Mouse (Mus musculus) hindbrain, embryonic 14.5 days (tissue): ENCODE data around the gene Rxra. TPM values are rescaled to one million over a fixed set of nuclear protein-coding genes. Genes with fewer than 3 reads are reported as not detected.

ENCODE experiments used
- ATAC-seq: fragments of 200-750 bp; cut with Nextera tagmentation; 2 replicates; pipeline ENCODE4 v1.8.0; 2017; ENCODE audit warnings: moderate number of reproducible peaks, mild to moderate bottlenecking, moderate TSS enrichment, moderate library complexity; ENCODE audit not compliant: low FRiP score
- DNase-seq: peaks from one replicate; pipeline ENCODE4 v3.0.0-alpha.2; 2015; ENCODE audit warnings: low spot score
- H3K27ac ChIP-seq: fragments of 300-500 bp; sonication (generic); 2 replicates; pipeline ENCODE4 v1.5.1; 2014; ENCODE audit warnings: mild to moderate bottlenecking, moderate library complexity
- H3K27me3 ChIP-seq: fragments of 300-500 bp; sonication (generic); 2 replicates; pipeline ENCODE4 v1.6.1; 2014; ENCODE audit warnings: mild to moderate bottlenecking, low read length, mixed read lengths; ENCODE audit not compliant: control insufficient read depth, insufficient read depth
- H3K36me3 ChIP-seq: fragments of 300-500 bp; sonication (generic); replicated peaks from 2 replicates; pipeline ENCODE4 v1.6.1; 2014; ENCODE audit not compliant: control insufficient read depth, insufficient read depth
- H3K4me1 ChIP-seq: fragments of 300-500 bp; sonication (generic); replicated peaks from 2 replicates; pipeline ENCODE4 v1.6.1; 2014; ENCODE audit warnings: antibody characterized with exemption, low read length, mixed read lengths; ENCODE audit not compliant: control insufficient read depth, insufficient read depth
- H3K4me2 ChIP-seq: fragments of 300-500 bp; sonication (generic); replicated peaks from 2 replicates; pipeline ENCODE4 v1.6.1; 2014; ENCODE audit warnings: mild to moderate bottlenecking, moderate library complexity
- H3K4me3 ChIP-seq: fragments of 300-500 bp; sonication (generic); replicated peaks from 2 replicates; pipeline ENCODE4 v1.5.1; 2014; ENCODE audit warnings: mild to moderate bottlenecking, low read length
- H3K9ac ChIP-seq: fragments of 300-500 bp; sonication (generic); 2 replicates; pipeline ENCODE4 v1.6.1; 2014
- H3K9me3 ChIP-seq: fragments of 300-500 bp; sonication (generic); 2 replicates; pipeline ENCODE4 v1.6.1; 2016; ENCODE audit warnings: low read length; ENCODE audit not compliant: control insufficient read depth
- WGBS: fragments of 180-500 bp; shearing (Covaris S2); extraction: QIAGEN DNeasy Blood & Tissue Kit; methylation state at CpG from one replicate; pipeline ENCODE4 v1.1.7; 2014; 5-methylcytosine and 5-hydroxymethylcytosine counted together
- polyA plus RNA-seq: library from polyadenylated mRNA; unstranded; fragments of >200 nt; fragmentation: Nextera tagmentation; extraction: Ambion mirVana; gene quantifications from 2 replicates; pipeline ENCODE4 v1.2.1, GENCODE M21; 2014

Gene Rxra
- 2.4 and 2.7 TPM in 2 replicates for polyA plus RNA-seq

DNA sequence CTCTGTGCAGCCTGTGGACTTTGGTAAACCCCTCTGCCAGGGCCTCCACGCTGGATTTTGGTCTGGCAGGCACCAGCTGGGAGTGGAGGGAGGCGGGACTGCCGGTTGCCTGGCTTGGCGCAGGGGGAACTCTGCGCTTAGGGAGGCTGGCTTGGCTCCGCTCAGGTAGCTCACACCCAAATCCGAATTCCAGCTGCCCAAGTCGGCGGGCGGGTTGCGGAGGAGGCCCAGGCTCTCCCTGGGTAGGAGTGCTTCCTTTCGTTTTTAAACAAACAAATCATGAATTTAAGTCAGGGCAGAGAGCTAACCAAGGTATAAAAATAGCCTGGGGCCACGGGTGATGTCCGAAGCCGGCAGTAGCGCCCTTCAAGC, at the start of gene Rxra:
Rxra (plus strand) TSS at position 335 of the 372 bp plus-strand sequence.
- Histone ChIP-seq H3K4me1 (peaks cover 49% of the 10 kb centered on the region), H3K36me3 (no peaks in the 10 kb centered on the region), H3K4me3 (peak within 1 kb of the TSS; percentile 78), H3K27ac (peak within 1 kb of the TSS; percentile 83), H3K9me3 (no peaks in the 10 kb centered on the region), H3K9ac (peak within 1 kb of the TSS; percentile 85), H3K4me2 (peak within 1 kb of the TSS; percentile 93), H3K27me3 (no peaks in the 10 kb centered on the region)
- WGBS = 3% methylated on average over 16 of the region's 16 CpGs
- no peak for ATAC-seq
- DNase-seq = no peak

DNA sequence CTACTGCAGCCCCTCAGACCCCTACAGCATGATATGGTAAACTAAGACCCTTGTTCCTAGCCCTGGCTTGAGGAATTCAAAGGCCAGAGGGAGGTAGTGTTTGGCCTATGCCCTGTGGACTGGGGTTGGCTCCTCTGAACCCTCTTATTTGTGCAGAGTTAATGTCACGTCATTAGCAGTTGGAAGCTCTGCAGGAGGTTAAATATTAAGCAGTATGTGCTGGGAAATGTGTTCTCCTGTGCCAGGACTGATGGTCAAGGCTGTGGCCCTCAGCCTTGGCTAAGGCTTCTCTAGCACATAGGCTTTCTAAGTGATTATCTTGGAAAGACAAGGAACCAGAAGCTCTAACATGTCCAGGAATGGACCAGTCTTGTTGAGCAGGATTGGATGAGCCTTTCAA, 49.6 kb upstream of the Rxra start:
- Histone ChIP-seq H3K36me3 (no peaks in the 10 kb centered on the region), H3K4me3 (no peak overlapping the region), H3K4me2 (no peak overlapping the region), H3K9me3 (no peaks in the 10 kb centered on the region), H3K27ac (no peak overlapping the region), H3K4me1 (no peaks in the 10 kb centered on the region), H3K9ac (no peak overlapping the region), H3K27me3 (no peaks in the 10 kb centered on the region)
- 56% methylated on average over 1 of the region's 1 CpGs for WGBS
- ATAC-seq (no peak), DNase-seq (no peak)

DNA sequence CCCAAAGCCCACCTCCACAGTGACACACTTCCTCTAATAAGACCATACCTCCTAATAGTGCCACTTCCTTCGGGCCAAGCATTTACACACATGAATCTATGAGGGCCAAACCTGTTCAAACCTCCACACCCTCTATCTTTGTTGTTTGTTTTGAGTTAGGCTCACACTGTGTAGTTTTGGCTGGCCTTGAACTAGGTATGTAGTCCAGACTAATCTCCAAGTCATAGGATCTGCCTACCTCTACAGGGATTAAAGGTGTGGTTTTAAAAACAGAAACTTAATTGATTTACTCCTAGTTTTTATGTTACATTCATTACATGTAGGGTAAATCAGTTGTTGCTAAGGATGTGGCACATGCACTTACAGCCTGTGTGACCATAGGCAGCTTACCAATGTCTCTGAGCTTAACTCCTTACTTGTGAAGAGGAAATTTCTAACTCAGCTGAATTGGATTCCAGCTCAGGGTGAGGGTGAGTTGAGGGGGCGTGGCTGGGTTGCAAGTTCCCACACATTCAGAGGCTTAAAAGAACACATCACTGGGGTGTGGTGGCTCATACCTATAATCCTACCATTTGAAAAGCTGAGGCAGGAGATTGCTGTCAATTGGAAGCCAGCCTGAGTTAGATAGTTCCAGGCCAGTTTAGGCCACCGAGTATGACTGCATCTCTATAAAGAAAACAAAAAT, 45.5 kb upstream of the Rxra start:
- Histone ChIP-seq H3K27me3 (no peaks in the 10 kb centered on the region), H3K9ac (no peak overlapping the region), H3K9me3 (no peaks in the 10 kb centered on the region), H3K4me1 (no peaks in the 10 kb centered on the region), H3K4me2 (no peak overlapping the region), H3K27ac (no peak overlapping the region), H3K36me3 (no peaks in the 10 kb centered on the region), H3K4me3 (no peak overlapping the region)
- DNase-seq (no peak), ATAC-seq (no peak)
- WGBS = 92% methylated on average over 3 of the region's 3 CpGs

DNA sequence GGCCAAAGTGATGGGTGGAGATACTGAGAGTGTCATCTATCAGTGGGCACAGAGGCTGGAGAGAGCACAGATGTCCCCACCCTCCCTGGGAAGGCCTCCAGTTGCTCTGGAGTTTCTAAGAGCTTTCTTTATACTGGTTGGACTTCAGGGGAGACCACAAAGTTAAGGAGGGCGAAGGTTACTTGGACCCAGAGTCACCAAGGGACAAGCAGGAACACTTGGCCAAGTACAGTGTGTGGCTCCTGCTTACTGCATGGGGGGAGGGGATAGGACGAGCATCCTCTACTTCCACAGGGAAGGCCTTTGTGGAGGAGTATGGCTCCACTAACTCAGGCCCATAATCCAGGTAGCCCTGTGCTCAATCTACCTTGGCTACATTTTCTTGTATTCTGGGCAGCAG, 42.8 kb upstream of the Rxra start:
- Histone ChIP-seq H3K27ac (no peak overlapping the region), H3K9me3 (no peaks in the 10 kb centered on the region), H3K9ac (no peak overlapping the region), H3K4me3 (no peak overlapping the region), H3K27me3 (no peaks in the 10 kb centered on the region), H3K4me2 (no peak overlapping the region), H3K4me1 (no peaks in the 10 kb centered on the region), H3K36me3 (no peaks in the 10 kb centered on the region)
- WGBS = 93% methylated on average over 2 of the region's 2 CpGs
- no peak for ATAC-seq
- no peak for DNase-seq

DNA sequence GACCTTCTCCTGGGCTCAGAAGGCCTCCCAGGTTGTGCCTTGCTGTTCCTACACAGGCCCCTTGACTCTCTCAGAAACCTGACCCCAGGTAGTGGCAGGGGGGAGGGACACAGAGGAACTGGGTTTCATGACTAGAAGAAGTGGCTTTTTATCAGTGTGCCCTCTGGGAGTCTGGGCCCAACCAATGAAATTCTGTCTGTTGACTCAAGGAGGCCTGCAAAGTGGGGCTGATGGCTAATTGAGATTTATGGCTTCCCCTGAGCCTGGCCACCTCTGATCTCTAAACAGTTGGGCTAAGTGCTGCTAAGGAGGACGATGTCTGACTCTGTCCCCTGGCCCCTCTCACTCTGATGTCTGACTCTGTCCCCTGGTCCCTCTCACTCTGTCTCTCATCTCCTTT, 42.2 kb upstream of the Rxra start:
- H3K9ac ChIP-seq = no peak overlapping the region
- H3K27me3 ChIP-seq = no peaks in the 10 kb centered on the region
- no peaks in the 10 kb centered on the region for H3K4me1 ChIP-seq
- no peak overlapping the region for H3K4me2 ChIP-seq
- DNase-seq (no peak), ATAC-seq (no peak)
- WGBS = 54% methylated on average over 1 of the region's 1 CpGs
- no peak overlapping the region for H3K4me3 ChIP-seq
- no peaks in the 10 kb centered on the region for H3K36me3 ChIP-seq
- H3K27ac ChIP-seq = no peak overlapping the region
- H3K9me3 ChIP-seq = no peaks in the 10 kb centered on the region

DNA sequence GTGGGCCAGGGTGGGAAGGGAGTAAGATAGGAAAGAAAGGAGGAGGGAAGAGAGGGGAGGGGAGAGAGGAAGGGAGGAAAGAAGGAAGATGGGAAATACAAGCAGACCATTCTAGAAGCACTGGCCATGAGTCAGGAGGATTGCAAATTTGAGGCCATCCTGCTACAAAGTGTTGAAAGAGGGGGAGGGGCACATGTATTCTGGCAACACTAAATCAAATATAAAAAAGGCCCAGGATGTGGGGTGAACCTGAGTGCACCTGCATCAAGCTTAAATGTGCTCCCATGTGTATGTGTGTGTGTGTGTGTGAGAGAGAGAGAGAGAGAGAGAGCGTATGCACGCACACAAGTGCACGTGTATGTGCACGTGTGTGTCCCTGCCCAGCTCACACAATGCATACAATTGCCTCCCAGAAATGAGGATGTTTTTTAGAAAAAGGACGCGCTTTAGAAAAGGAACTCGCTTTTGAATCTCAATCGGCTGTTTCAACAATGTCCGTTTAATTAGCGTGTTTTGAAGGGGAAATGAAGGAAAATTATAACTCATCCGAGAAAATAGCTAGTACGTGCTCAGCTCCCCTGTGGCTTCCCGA, 41.0 kb upstream of the Rxra start:
- no peaks in the 10 kb centered on the region for H3K36me3 ChIP-seq
- H3K4me2 ChIP-seq = no peak overlapping the region
- 64% methylated on average over 13 of the region's 13 CpGs for WGBS
- ATAC-seq = no peak
- no peaks in the 10 kb centered on the region for H3K4me1 ChIP-seq
- H3K9me3 ChIP-seq = no peaks in the 10 kb centered on the region
- no peak overlapping the region for H3K27ac ChIP-seq
- no peak overlapping the region for H3K4me3 ChIP-seq
- H3K27me3 ChIP-seq = no peaks in the 10 kb centered on the region
- DNase-seq = no peak
- no peak overlapping the region for H3K9ac ChIP-seq

DNA sequence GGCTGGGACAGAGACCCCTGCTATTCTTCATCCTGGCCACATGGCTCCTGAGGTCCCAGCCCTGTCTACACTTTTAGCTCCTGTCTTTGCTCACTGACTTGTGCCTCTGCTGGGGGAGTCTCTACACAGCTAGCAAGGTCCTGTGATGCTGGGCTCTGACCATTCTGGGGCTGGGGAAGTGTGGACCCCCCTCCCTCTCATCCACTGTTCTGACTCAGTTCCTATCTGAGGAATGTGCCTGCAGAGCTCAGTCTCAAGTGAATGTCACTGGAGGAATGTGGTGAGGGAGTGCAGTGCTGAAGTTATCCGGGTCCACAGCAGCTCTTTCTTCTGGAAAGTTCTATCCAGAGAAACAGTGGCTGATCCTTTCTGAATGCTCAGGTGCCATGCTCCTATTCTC, 39.4 kb upstream of the Rxra start:
- DNase-seq = no peak
- Histone ChIP-seq H3K36me3 (no peaks in the 10 kb centered on the region), H3K9ac (no peak overlapping the region), H3K27ac (no peak overlapping the region), H3K9me3 (no peaks in the 10 kb centered on the region), H3K27me3 (no peaks in the 10 kb centered on the region), H3K4me1 (0 out of 2 replicates have a peak, but pooled peaks cover 9% of the 10 kb centered on the region), H3K4me3 (no peak overlapping the region), H3K4me2 (no peak overlapping the region)
- WGBS = 65% methylated on average over 1 of the region's 1 CpGs
- no peak for ATAC-seq

DNA sequence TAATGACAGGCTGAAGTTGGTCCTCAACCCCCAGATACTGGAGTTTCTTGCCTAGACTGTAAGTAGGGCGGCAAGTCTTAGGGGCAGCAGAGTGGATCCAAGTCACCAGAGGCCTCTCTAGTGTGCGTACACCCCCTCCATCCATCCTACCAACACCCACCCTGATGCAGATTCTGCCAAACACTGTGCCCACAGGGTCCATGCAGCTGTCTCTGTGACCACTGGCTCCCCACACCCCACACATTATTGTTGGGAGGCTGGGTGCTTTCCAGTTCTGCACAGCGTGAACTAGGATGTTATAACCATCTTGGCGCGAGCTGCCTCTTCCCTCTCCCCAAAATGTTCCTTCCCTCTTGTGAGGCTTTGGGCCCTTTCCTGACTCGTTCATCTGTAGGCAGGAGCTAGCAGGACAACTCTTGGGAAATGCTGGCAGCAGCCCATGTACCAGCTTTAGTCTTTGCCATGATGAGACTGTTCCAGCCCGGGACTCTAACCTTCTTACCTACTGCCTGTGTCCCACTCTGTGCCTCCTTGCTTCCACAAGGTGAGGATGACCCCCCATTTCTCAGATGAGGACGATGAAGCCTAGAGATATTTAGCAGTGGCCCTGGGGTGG, 38.9 kb upstream of the Rxra start:
- 91% methylated on average over 8 of the region's 8 CpGs for WGBS
- H3K27ac ChIP-seq = no peak overlapping the region
- no peak overlapping the region for H3K4me3 ChIP-seq
- H3K27me3 ChIP-seq = no peaks in the 10 kb centered on the region
- H3K9ac ChIP-seq = no peak overlapping the region
- no peak overlapping the region for H3K4me2 ChIP-seq
- no peak for DNase-seq
- H3K36me3 ChIP-seq = no peaks in the 10 kb centered on the region
- ATAC-seq = no peak
- H3K9me3 ChIP-seq = no peaks in the 10 kb centered on the region
- 0 out of 2 replicates have a peak, but pooled peaks cover 9% of the 10 kb centered on the region for H3K4me1 ChIP-seq

DNA sequence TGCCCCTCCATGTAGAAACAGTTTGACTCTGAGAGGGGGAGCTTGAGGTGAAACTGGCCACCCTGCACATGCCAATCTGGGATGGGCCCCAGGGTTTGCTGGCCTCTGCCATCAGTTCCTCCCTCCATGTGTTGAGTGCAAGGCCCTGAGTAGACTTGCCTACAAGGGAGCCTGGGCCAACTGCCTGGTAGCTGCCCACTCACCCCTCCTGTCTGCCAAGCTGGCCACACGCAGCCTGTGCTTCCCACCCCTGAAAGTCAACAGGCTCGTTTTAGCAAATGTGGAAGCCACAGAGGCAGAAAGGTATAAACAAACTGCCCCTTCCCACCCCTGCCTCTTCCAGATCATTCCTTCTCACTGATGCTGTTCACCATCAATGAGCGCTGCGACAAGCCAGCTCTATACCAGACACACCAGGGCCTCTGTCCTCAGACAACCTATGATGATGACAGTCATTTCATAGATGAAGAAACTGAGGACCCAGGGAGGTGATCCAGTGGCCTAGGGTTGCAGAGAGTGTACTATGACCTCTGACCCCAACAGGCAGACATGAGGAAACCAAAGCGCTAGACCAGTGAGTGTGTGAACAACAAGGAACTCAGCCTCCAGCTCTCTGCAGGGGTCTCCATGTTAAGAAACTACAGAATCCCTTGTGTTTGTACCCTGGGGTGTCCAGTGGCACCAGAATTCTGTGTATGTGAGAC, 36.5 kb upstream of the Rxra start:
- no peak overlapping the region for H3K4me2 ChIP-seq
- H3K4me1 ChIP-seq = 0 out of 2 replicates have a peak, but pooled peaks cover 9% of the 10 kb centered on the region
- H3K9ac ChIP-seq = no peak overlapping the region
- no peak overlapping the region for H3K27ac ChIP-seq
- no peak overlapping the region for H3K4me3 ChIP-seq
- H3K27me3 ChIP-seq = no peaks in the 10 kb centered on the region
- ATAC-seq (no peak), DNase-seq (no peak)
- no peaks in the 10 kb centered on the region for H3K36me3 ChIP-seq
- H3K9me3 ChIP-seq = no peaks in the 10 kb centered on the region
- WGBS = 86% methylated on average over 5 of the region's 5 CpGs
